Mouse (Mus musculus) embryonic facial prominence, embryonic 13.5 days (tissue): ENCODE results near the gene Slc25a22. TPM values are rescaled to one million over a fixed set of nuclear protein-coding genes. Genes with fewer than 3 reads are reported as not detected.
"Not testable (repeated sequence)": the region's sequence is repeated elsewhere in the genome, so short reads cannot be mapped to it uniquely, and the experiment has no call there.

Experiments used
- ATAC-seq: fragments of 200-750 bp; cut with Nextera tagmentation; 2 replicates; pipeline ENCODE4 v1.8.0; 2017; ENCODE audit warnings: low read depth; ENCODE audit not compliant: insufficient number of reproducible peaks, insufficient read depth, low FRiP score, low TSS enrichment
- H3K27ac ChIP-seq: fragments of 300-500 bp; sonication (generic); 2 replicates; pipeline ENCODE4 v1.5.1; 2015; ENCODE audit warnings: moderate library complexity, mild to moderate bottlenecking, inconsistent platforms
- H3K27me3 ChIP-seq: fragments of 300-500 bp; sonication (generic); 2 replicates; pipeline ENCODE4 v1.6.1; 2015; ENCODE audit warnings: mild to moderate bottlenecking, inconsistent platforms
- H3K36me3 ChIP-seq: fragments of 300-500 bp; sonication (generic); 2 replicates; pipeline ENCODE4 v1.6.1; 2015; ENCODE audit warnings: mild to moderate bottlenecking, inconsistent platforms
- H3K4me1 ChIP-seq: fragments of 300-500 bp; sonication (generic); 2 replicates; pipeline ENCODE4 v1.6.1; 2015; ENCODE audit warnings: inconsistent platforms
- H3K4me2 ChIP-seq: fragments of 300-500 bp; sonication (generic); 2 replicates; pipeline ENCODE4 v1.6.1; 2015; ENCODE audit warnings: moderate library complexity, mild to moderate bottlenecking, inconsistent platforms
- H3K4me3 ChIP-seq: fragments of 300-500 bp; sonication (generic); 2 replicates; pipeline ENCODE4 v1.5.1; 2015; ENCODE audit warnings: mild to moderate bottlenecking, inconsistent platforms
- H3K9ac ChIP-seq: fragments of 300-500 bp; sonication (generic); 2 replicates; pipeline ENCODE4 v1.6.1; 2015; ENCODE audit warnings: mild to moderate bottlenecking, inconsistent platforms
- H3K9me3 ChIP-seq: fragments of 300-500 bp; sonication (generic); 2 replicates; pipeline ENCODE4 v1.6.1; 2016; ENCODE audit warnings: inconsistent platforms
- WGBS: fragments of 180-500 bp; shearing (Covaris S2); methylation state at CpG from one replicate; pipeline ENCODE4 v1.1.7; 2015; ENCODE audit warnings: mixed read lengths; 5-methylcytosine and 5-hydroxymethylcytosine counted together
- polyA plus RNA-seq: library from polyadenylated mRNA; unstranded; fragments of >200 nt; fragmentation: Nextera tagmentation; extraction: Ambion mirVana; gene quantifications from 2 replicates; pipeline ENCODE4 v1.2.1, GENCODE M21; 2015

Slc25a22 gene
- polyA plus RNA-seq, 1 experiment from 2014 or later = 35.3 TPM

DNA sequence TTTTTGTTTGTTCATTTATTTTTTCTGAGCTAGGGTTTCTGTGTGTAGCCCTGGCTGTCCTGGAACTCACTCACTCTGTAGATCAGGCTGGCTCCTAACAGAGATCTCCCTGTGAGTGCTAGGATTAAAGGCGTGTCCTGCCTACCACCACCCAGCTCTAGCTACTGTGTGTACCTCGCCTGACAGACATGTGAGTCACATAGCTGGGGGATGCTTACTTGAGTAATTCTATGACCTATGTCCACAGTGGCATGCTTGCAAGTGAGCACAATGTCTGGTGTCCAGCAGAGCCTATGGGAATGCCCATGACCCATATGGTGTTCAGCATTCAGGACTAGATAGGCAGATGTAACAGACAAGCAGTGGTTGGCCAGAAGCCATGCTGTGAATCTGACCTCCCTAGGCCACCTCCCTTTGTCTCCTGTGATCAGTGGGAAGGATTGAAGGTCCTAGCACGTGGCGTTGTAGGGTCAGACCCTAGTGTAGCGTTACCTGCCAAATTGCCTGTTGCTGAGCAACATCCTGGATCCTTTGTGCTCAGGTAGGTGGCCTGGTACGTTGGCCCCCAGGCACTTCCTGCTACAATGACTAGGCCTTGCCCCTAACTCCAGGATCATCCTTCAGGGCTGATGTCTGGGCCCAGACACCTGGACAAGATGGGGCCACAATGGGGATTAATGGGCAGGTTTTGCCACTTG, 21.4 kb downstream of the Slc25a22 start:
- H3K27me3 ChIP-seq = no peaks in the 10 kb centered on the region
- 0 out of 2 replicates have a peak, but pooled peaks cover under 1% of the 10 kb centered on the region for H3K36me3 ChIP-seq
- no peak overlapping the region for H3K9ac ChIP-seq
- H3K4me3 ChIP-seq = no peak overlapping the region
- no peaks in the 10 kb centered on the region for H3K9me3 ChIP-seq
- no peak overlapping the region for H3K27ac ChIP-seq
- no peak for ATAC-seq
- H3K4me1 ChIP-seq = peaks cover 14% of the 10 kb centered on the region
- H3K4me2 ChIP-seq = no peak overlapping the region
- WGBS = 70% methylated on average over 6 of the region's 6 CpGs

DNA sequence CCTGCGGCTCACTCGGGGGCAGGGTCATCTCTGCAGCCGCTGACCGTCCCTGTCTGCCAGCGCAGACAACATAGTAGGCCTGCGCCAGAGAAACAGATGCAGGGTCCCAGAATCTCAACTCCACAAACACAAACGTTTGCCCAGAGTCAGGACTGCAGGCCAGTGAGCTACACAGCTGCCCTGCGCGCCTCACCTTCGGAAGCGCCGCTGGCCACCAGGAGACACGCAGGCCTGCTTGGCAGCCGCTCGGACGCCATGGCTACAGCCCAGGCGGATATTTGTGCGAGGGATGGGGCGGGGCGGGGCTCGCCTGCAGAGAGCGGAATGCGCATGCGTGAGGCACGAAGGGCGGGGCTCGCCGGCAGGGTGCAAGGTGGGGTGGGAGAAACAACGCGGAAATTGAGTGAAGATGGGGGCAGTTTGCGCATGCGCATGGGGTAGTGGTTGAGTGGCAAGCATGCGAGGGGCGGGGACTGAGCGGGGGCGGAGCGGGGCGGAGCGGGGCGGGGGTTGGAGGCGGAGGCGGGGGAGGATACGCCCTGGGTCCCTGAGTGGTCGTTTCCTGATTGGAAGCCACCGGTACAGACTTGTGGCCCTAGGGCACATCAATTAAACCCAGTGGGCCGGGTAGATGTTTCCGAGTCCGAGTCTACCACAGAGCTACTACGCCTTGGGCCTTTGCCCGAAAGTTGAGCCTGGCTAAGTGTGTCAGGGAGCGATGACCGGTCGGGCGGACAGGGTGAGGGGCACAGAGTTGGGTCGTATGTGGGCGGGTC, 23.7 kb downstream of the Slc25a22 start, which contains the start of gene Gatd1:
Gene Gatd1 (minus strand): TSS at position 328 of the 776 bp plus-strand sequence.
- H3K4me2 ChIP-seq = peak within 1 kb of the TSS; percentile 92
- under 1% methylated on average over 51 of the region's 56 CpGs for WGBS
- no peaks in the 10 kb centered on the region for H3K9me3 ChIP-seq
- peaks cover 24% of the 10 kb centered on the region for H3K36me3 ChIP-seq
- no peaks in the 10 kb centered on the region for H3K27me3 ChIP-seq
- peaks cover 17% of the 10 kb centered on the region for H3K4me1 ChIP-seq
- peak within 1 kb of the TSS; percentile 93 for H3K9ac ChIP-seq
- ATAC-seq = peak; percentile 91
- H3K27ac ChIP-seq = peak within 1 kb of the TSS; percentile 83
- peak within 1 kb of the TSS; percentile 90 for H3K4me3 ChIP-seq

GRCm38 (mm10) chr7:141413331-141413730, 24.4 kb downstream of the Slc25a22 start:
- no peaks in the 10 kb centered on the region for H3K27me3 ChIP-seq
- ATAC-seq = no peak
- WGBS = 2% methylated on average over 16 of the region's 16 CpGs

DNA sequence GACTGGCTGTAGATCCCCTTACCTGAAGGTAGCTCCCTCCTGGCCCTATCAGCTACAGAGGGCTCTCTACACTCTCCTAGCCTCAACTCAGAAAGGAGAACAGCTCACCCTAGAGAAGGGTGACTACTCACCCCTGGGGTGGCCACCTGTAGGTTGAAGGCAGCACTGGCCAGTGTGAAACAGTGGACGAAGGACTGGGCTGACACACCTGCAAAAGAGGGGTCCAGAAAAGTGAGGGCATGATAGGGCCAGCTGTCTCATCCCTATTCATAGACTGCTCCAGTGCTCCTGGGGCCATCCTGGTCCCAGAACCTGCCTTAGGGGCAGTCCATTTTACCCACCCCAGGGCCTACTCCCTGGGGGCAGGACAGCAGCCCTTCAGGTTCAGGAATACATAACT, 26.0 kb downstream of the Slc25a22 start:
- 88% methylated on average over 1 of the region's 1 CpGs for WGBS
- Histone ChIP-seq H3K9ac (no peak overlapping the region), H3K27ac (no peak overlapping the region), H3K27me3 (no peaks in the 10 kb centered on the region), H3K4me2 (no peak overlapping the region), H3K9me3 (no peaks in the 10 kb centered on the region), H3K4me3 (no peak overlapping the region), H3K36me3 (peaks cover 40% of the 10 kb centered on the region), H3K4me1 (peaks cover 18% of the 10 kb centered on the region)
- no peak for ATAC-seq

More at GRCm38 (mm10) chr7:141413331-141413730, 24.4 kb downstream of the Slc25a22 start:
- H3K27ac ChIP-seq = peak overlapping the region; percentile 83
- peaks cover 30% of the 10 kb centered on the region for H3K36me3 ChIP-seq
- H3K4me3 ChIP-seq = peak overlapping the region; percentile 90
- no peaks in the 10 kb centered on the region for H3K9me3 ChIP-seq
- peak overlapping the region; percentile 92 for H3K4me2 ChIP-seq
- peaks cover 18% of the 10 kb centered on the region for H3K4me1 ChIP-seq
- peak overlapping the region; percentile 93 for H3K9ac ChIP-seq

- H3K36me3 ChIP-seq = peaks cover 45% of the 10 kb centered on the region
- H3K27ac ChIP-seq = no peak overlapping the region
- peaks cover 18% of the 10 kb centered on the region for H3K4me1 ChIP-seq
- H3K4me2 ChIP-seq = no peak overlapping the region
- peak overlapping the region; percentile 3; the same call in 1 of the 2 replicates for H3K9ac ChIP-seq
- no peaks in the 10 kb centered on the region for H3K9me3 ChIP-seq
- ATAC-seq = no peak
- no peak overlapping the region for H3K4me3 ChIP-seq
- WGBS = 94% methylated on average over 8 of the region's 8 CpGs
- no peaks in the 10 kb centered on the region for H3K27me3 ChIP-seq
Observed at GRCm38 (mm10) chr7:141410631-141411030, 27.1 kb downstream of the Slc25a22 start.

GRCm38 (mm10) chr7:141408833-141409232, 28.9 kb downstream of the Slc25a22 start:
- 16% methylated on average over 11 of the region's 11 CpGs for WGBS
- peaks cover 13% of the 10 kb centered on the region for H3K4me1 ChIP-seq
- H3K9ac ChIP-seq = peak overlapping the region; percentile 41; the same call in 1 of the 2 replicates
- no peak for ATAC-seq
- H3K27ac ChIP-seq = no peak overlapping the region
- no peaks in the 10 kb centered on the region for H3K27me3 ChIP-seq
- H3K9me3 ChIP-seq = no peaks in the 10 kb centered on the region
- no peak overlapping the region for H3K4me2 ChIP-seq
- peaks cover 45% of the 10 kb centered on the region for H3K36me3 ChIP-seq
- no peak overlapping the region for H3K4me3 ChIP-seq

DNA sequence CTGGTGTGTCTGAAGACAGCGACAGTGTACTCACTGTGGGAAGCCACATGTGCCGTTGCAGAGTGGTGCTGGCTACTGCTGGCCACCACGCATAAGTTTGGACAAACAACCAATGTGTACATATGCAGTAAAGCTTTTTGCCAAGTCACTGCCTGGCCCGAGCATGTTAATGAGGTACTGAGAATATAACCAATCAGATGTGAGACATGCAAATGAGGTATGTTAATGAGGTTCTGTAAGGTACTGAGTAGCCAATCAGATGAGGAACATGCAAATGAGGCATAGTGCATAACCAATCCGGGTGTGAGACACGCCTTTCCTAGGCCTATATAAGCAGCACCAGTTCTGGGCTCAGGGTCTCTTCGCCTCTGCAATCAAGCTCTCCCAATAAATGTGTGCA, 30.0 kb downstream of the Slc25a22 start:
- not testable (repeated sequence) for ATAC-seq, H3K4me3 ChIP-seq, H3K27ac ChIP-seq, H3K27me3 ChIP-seq, H3K9ac ChIP-seq, H3K4me2 ChIP-seq, H3K4me1 ChIP-seq, H3K9me3 ChIP-seq
- peaks cover 53% of the 10 kb centered on the region for H3K36me3 ChIP-seq
- WGBS = 95% methylated on average over 7 of the region's 7 CpGs

GRCm38 (mm10) chr7:141405466-141405865, 32.2 kb downstream of the Slc25a22 start:
- ATAC-seq = no peak
- no peaks in the 10 kb centered on the region for H3K27me3 ChIP-seq
- H3K36me3 ChIP-seq = peaks cover 66% of the 10 kb centered on the region

GRCm38 (mm10) chr7:141403305-141403704, 34.4 kb downstream of the Slc25a22 start:
- H3K4me1 ChIP-seq = no peaks in the 10 kb centered on the region
- H3K4me2 ChIP-seq = no peak overlapping the region
- WGBS = 54% methylated on average over 5 of the region's 5 CpGs
- no peak for ATAC-seq
- no peak overlapping the region for H3K9ac ChIP-seq
- H3K27me3 ChIP-seq = no peaks in the 10 kb centered on the region
- H3K4me3 ChIP-seq = no peak overlapping the region
- H3K27ac ChIP-seq = no peak overlapping the region
- peaks cover 66% of the 10 kb centered on the region for H3K36me3 ChIP-seq
- H3K9me3 ChIP-seq = no peaks in the 10 kb centered on the region

More at GRCm38 (mm10) chr7:141405466-141405865, 32.2 kb downstream of the Slc25a22 start:
- 81% methylated on average over 4 of the region's 4 CpGs for WGBS
- H3K27ac ChIP-seq = no peak overlapping the region
- H3K9me3 ChIP-seq = no peaks in the 10 kb centered on the region
- H3K4me2 ChIP-seq = no peak overlapping the region
- H3K4me3 ChIP-seq = no peak overlapping the region
- H3K4me1 ChIP-seq = peaks cover 5% of the 10 kb centered on the region; the same call in 1 of the 2 replicates
- 0 out of 2 replicates have a peak overlapping the region, but pooled peaks have one; percentile 21 for H3K9ac ChIP-seq

GRCm38 (mm10) chr7:141395348-141395747, 42.3 kb downstream of the Slc25a22 start:
- no peak for ATAC-seq
- Histone ChIP-seq H3K4me2 (no peak overlapping the region), H3K27me3 (no peaks in the 10 kb centered on the region; the same call in 1 of the 2 replicates), H3K9me3 (no peaks in the 10 kb centered on the region), H3K27ac (no peak overlapping the region), H3K4me1 (peaks cover 19% of the 10 kb centered on the region), H3K4me3 (no peak overlapping the region), H3K36me3 (peaks cover 42% of the 10 kb centered on the region), H3K9ac (no peak overlapping the region)
- 70% methylated on average over 1 of the region's 1 CpGs for WGBS

GRCm38 (mm10) chr7:141394771-141395170, 42.9 kb downstream of the Slc25a22 start:
- Histone ChIP-seq H3K27me3 (no peaks in the 10 kb centered on the region; the same call in 1 of the 2 replicates), H3K4me2 (no peak overlapping the region), H3K9me3 (no peaks in the 10 kb centered on the region), H3K9ac (no peak overlapping the region), H3K36me3 (peaks cover 36% of the 10 kb centered on the region), H3K27ac (no peak overlapping the region), H3K4me3 (no peak overlapping the region), H3K4me1 (peaks cover 19% of the 10 kb centered on the region)
- ATAC-seq = no peak
- WGBS = 21% methylated on average over 6 of the region's 6 CpGs
